Mouse (Mus musculus): Measurements from ENCODE around the gene 4921530L21Rik. TPM values are rescaled to one million over a fixed set of nuclear protein-coding genes. Genes with fewer than 3 reads are reported as not detected.

Gene 4921530L21Rik
- not detected for total RNA-seq (2021)
- long read RNA-seq, experiment 1: 0 reads
- long read RNA-seq, experiment 2: 0 reads

DNA sequence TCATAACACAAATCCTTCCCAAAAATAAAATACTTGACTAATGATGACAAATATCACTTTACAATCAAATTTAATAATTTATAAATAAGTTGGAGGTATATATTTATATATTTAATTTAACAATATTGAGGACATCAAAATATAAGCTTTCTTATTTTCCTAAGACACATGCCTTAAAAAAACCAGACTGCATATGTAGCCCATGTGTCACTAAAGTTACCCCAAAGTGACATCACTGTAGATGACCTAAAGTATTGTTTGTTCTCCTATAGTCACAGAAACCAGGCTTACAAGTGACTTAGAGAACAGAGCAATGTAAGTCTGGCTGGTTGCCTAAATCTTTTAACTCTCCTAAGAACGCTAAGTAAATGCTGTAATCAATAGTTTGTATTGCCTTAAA, at the start of gene 4921530L21Rik:
Gene 4921530L21Rik (plus strand): TSS at position 301 of the 400 bp plus-strand sequence.
- no peak for DNase-seq (ENCODE audit: low spot score in 2 of 2)

DNA sequence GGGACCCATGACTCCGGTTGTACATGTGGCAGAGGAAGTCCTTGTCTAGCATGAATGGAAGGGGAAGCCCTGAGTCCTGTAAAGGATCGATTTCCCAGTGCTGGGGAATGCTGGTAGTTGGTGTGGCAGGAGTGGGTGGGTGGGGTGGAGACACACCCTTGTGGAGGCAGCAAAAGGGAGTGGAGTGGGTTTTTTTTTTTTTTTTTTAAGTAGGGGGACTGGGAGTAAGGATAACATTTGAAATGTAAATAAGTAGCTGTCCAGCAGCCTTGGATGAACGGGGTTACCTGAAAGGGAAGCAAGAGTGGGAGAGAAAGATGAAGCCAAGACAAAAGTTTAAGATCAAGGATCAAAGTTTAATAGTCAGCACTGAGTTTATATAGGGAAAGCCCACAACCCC, 47.2 kb upstream of the 4921530L21Rik start:
- no peak for DNase-seq (ENCODE audit: low spot score in 2 of 2)

DNA sequence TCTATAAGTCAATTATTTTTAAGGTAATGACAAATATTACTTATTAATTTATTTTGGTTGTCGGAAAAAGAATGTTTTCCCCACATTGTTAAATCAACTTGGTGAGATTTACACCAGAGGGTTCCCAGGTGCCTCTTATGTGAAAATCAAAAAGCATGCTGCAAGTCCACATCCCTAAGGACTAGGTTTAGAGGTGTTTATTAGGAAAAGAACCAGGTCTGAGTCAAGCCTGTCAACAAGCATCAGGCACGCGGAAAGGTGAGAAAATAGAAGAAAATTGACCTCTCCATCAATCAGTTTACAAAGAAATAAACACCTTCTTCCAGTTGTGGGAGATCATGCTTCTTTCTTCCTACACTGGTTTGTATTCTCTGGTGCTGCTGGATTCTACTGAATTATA, 18.1 kb upstream of the 4921530L21Rik start:
- DNase-seq (ENCODE audit: low spot score in 2 of 2): no peak

DNA sequence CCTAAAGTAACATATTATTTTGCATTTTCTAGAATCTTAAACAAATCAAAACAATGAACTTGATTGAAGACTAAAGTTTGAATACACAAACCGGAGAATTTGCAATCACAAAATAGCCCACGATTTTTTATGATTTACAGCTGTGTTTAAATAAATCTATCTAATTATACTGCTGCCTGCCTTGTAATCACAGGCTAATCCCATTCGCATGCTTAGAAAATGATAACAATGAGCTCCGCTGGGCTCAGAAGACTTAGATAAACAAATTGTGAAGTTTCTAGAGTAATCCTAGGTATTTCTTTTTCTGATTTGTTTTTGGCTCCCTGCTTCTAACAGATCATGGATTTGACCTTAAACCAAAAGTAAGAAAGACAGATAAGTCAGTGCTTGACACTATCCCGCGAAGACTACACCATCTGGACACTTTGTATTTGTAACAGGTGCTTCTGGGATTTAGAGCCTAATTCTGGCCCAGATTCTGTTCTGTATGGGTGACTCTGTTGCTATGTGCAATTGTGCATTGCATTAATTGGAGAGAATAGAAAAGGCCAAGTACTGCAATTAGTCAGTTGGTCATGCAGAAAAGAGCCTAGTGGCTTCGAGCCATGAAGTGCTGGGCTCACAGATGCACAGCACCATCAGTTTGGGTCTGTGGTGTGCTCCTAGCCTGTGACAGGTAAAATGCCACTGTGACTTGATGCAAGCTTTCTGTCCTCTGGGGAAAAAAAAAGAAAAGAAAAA, 15.2 kb upstream of the 4921530L21Rik start:
- DNase-seq (ENCODE audit: low spot score in 2 of 2): no peak

DNA sequence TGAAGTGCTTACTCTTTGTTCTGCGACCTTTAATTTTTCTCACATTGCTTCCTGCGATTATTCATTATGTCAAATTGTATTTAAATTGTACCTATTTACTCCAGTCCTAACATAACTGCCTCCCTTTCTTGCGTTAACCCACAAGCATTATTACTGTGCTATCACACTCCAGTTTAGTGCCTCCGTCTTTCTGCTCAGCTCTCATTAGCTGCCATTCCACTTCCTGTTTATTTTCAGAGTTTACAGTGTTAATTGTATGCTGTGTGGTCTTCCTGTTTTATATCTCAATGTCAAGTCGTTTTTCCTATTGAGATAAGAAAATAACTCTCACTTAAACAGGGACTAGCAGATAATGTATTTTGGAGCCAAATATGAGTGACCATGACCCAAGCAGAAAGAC, 9.0 kb upstream of the 4921530L21Rik start:
- no peak for DNase-seq (ENCODE audit: low spot score in 2 of 2)

DNA sequence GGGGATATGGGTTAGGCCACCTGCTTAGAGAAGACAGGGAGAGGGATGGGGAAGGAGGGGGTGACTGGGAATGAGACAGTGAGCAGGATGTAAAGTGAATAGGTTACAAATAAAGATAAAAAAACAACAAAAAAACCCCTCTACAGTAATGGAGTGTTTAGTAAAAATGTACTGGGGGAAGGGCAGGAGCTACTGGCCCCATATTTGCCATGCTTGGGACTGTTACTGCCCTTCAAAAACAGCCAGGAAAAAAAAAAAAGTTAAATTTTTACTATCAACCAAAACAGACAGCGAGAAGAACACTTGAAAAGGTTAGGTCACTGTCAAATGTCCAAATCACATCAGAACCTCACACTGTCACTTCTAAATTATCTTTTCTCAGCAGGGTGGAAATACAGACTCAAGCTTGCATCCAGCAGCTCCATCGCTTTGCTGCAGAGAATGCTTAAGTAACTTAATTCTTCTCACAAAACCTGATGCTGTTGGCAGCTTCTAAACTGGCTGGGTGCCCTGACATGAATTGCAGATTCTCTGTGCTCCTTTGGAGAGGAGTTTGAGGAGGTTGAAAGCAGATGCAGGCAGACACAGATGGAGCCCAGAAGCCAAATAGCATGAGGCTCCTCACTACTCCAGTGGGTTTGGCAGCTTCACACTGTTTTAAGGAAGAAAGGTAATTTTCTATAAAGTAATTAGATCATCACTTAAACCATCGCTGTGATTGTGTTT, 4.1 kb upstream of the 4921530L21Rik start:
- DNase-seq (ENCODE audit: low spot score in 2 of 2): no peak

DNA sequence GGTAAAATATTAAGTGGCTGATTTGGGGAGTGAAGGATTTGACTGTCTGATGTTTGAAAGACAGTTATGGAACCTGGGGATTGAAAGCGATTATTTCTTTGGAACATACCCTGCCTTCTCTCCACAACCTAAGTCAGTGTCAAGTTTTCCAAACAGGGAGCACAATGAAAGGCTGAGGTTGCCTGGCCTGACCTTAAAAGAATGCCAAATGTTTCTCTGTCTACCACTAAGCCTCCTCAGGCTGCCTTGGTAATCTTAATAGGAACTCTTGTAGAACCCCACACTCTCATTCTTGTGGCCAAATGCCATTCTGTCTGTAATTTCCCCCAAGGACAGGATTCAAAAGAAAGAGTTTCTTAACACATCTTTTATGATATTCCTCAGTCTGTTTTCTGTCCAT, 3.5 kb upstream of the 4921530L21Rik start:
- no peak for DNase-seq (ENCODE audit: low spot score in 2 of 2)

DNA sequence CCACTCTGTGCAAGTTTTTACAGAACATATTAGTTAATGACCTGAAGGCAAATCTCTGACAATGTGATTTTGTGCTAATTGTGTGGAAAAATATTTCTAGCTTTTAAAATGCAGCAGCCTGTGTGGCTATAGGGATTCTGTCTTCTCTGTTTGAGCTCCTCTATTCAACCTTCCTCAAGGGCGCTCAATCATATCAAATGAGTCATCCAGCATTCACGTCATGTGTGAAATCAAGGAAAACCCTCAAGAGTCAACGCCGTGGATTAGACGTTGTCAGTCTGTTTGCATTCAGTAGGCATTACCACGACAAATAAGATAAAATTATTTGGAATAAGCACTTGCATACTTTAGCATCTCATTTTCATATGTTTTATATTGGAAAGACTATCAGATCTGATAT, 18.4 kb downstream of the 4921530L21Rik start:
- DNase-seq (ENCODE audit: low spot score in 2 of 2): no peak

DNA sequence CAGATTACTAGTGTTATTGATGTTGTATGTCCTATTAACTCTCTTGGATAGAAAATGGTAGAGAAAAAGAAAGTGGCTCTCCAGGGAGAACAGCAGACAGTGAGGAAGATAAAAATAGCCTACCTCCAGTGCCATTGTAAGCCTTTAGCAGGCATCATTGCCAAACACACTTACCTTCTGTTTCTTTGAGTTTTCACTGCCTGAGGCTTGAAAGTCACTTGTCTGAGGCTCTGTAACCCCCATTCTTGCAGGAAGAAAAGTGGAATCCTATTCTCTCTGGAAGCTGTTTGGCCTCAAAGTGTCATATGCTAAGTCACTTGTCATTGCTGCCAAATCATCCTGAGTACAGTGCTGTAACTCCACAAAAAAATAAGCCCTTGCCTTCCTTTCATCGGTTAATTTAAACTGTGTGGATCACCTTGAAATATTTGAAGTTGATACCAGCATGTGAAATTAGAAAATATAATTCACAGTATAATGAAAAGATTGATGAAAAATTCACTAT, 23.6 kb downstream of the 4921530L21Rik start:
- DNase-seq (ENCODE audit: low spot score in 2 of 2): no peak

DNA sequence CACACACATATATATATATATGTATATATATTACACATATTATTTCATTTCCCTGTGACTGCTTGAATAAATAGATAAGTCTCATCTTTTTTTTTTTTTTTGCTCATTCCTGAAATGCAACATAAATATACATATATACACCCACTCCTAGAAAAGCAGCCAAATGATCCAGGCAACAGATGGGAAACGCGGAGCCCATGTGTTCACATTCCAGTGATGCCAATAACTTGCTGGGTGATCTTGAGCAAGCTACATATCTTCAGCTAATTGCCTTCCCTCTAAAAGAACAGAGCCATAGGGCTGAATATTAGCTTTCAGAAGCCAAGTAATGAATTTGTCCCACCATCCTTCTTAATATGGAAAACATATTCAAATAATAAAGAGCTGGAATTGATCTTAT, 32.2 kb downstream of the 4921530L21Rik start:
- DNase-seq (ENCODE audit: low spot score in 2 of 2): no peak

DNA sequence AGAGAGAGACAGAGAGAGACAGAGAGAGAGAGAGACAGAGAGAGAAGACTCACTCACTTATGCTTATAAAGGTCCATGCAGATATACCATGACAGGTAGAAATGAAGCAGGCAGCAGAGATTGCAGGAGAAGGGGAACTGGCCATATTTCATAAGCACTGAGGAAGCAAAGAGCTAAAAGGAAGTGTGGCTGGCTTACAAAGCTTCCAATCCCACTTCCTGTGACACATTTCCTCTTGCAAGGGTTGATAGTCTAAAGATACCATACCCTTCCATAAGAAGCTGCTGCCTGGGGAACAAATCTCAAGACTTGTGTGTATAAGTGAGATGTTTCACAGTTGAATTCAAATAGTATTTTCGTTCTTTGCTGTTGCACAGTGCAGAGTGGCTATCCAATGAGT, 45.7 kb downstream of the 4921530L21Rik start:
- DNase-seq (ENCODE audit: low spot score in 2 of 2): no peak

DNA sequence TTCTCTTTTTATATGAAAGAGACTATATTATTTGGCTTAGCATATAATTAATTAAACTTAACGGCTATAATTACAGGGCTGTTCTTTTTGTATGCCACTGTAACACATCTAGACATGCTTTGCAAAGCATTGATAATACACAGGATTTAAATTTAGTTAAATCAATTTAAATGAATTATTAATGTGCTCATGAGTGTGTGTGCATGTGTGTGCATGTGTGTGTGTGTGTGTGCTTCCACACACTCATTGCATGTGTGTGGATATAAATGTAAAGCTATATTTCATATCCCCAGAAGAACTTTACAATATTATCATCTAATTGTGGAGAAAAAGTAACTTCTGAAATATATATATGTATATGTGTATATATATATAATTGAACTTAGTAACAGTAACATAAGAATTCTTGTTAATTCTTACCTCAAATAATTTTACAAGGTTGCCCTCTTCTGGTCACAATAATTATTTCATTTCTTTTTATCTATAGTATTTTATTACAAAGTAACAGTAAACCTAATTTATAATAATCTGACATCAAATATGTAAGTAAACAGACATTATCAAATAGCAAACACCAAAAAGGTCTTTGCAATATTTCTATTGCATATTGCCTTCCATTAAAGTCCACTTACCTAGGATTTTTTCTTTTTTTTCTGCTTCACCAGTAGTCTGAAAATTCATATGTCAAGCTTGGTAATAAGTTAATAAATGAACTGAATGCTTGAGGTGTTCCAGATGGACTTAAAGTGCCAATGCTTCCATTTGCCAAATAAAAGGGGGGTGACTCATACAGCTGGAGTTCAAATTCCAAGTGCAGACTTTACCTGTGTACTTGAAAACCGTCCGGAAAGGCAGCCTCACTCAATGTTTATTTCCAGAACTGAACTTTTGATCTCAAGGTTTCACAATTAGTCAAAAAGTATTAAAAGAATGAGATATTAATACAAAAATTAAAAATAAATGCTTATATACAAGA, 47.0 kb downstream of the 4921530L21Rik start:
- no peak for DNase-seq (ENCODE audit: low spot score in 2 of 2)
